ENCODE assay signal across 19 mouse cellular contexts in the genomic region with DNA sequence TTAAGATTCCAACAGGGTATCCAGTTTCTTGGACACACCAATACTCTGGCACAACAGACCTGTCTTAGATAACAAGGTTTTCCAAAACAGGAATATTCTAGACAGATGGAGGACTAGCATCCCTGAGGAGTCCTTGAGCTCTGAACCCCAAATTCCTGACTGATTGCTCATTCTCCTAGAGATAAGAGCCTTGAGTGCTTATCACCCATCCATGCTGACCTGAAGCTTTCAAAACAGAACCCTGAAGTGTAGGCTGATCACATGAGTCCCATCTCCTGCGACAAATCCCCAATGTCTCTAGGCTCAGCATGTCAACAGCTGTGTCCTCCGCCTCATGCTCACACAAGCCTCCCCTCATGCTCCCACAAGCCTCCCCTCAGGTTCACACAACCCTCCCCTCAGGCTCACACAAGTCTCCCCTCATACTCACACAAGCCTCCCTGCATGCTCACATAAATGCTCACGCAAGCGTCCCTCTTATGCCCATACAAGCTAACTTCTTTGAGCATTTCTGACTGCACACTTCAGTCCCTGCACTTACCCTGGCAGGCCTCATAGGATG. TPM values are rescaled to one million over a fixed set of nuclear protein-coding genes. Genes with fewer than 3 reads are reported as not detected.
DNase-seq lines count a peak whose midpoint lies in the region; ATAC-seq lines count a peak whose summit lies in the region.
"Had no signal": no experiment of that assay in that cellular context is flagged by ENCODE, and none has a peak within 500 bp of the region (broad histone marks: within the 10 kb centered on the region; RNA-seq: fewer than 3 reads in every experiment).

No protein-coding gene starts in this region.

- H3K36me3 ChIP-seq in heart, embryonic 14.5 days (ENCODE audit: control insufficient read depth, insufficient read depth, low read length) = peaks cover 46% of the 10 kb centered on the region
- H3K36me3 ChIP-seq in limb, embryonic 12.5 days = peaks cover 6% of the 10 kb centered on the region; the same call in 1 of the 2 replicates
- H3K36me3 ChIP-seq in kidney, embryonic 15.5 days = peaks cover 16% of the 10 kb centered on the region
- H3K36me3 ChIP-seq: midbrain, embryonic 12.5 days had no signal

- peak; percentile 25; the same call in 1 of the 2 replicates for ATAC-seq in frontal cortex, adult (ENCODE audit: low TSS enrichment)
- ATAC-seq in heart, embryonic 14.5 days (ENCODE audit: insufficient number of reproducible peaks, insufficient read depth, low FRiP score, low read depth) = no peak
- no peak for ATAC-seq in limb, embryonic 12.5 days (ENCODE audit: insufficient number of reproducible peaks, insufficient read depth, low FRiP score, low TSS enrichment, low read depth)
- ATAC-seq in kidney, embryonic 15.5 days (replicated peaks; ENCODE audit: low FRiP score) = no peak
- ATAC-seq: hindbrain, embryonic 16.5 days had no signal

- no peak overlapping the region; the same call in 1 of the 2 replicates for H3K9ac ChIP-seq in heart, embryonic 14.5 days (ENCODE audit: low read length)
- H3K9ac ChIP-seq in limb, embryonic 12.5 days (replicated peaks) = no peak overlapping the region
- H3K9ac ChIP-seq in kidney, embryonic 15.5 days = no peak overlapping the region
- H3K9ac ChIP-seq: midbrain, embryonic 12.5 days had no signal

- H3K4me3 ChIP-seq in heart, embryonic 14.5 days (ENCODE audit: control insufficient read depth in 1 of 2, insufficient read depth in 1 of 2, low read depth in 1 of 2, low read length in 2 of 2) = no peak overlapping the region
- H3K4me3 ChIP-seq in limb, embryonic 12.5 days (replicated peaks) = no peak overlapping the region
- H3K4me3 ChIP-seq in kidney, embryonic 15.5 days (replicated peaks) = no peak overlapping the region
- H3K4me3 ChIP-seq: midbrain, embryonic 12.5 days had no signal

- no peaks in the 10 kb centered on the region for H3K9me3 ChIP-seq in heart, embryonic 14.5 days (ENCODE audit: control insufficient read depth, low read length)
- H3K9me3 ChIP-seq in limb, embryonic 12.5 days = no peaks in the 10 kb centered on the region
- H3K9me3 ChIP-seq in kidney, embryonic 15.5 days (replicated peaks) = no peaks in the 10 kb centered on the region
- H3K9me3 ChIP-seq: midbrain, embryonic 12.5 days had no signal

- peak overlapping the region; percentile 1 to 74; a peak in 2 of 4 replicates for H3K27ac ChIP-seq in heart, embryonic 14.5 days (replicated peaks in 1 of 2; ENCODE audit: control insufficient read depth in 1 of 2, insufficient read depth in 1 of 2, low read depth in 2 of 2, low read length in 2 of 2)
- H3K27ac ChIP-seq in limb, embryonic 12.5 days = 0 out of 2 replicates have a peak overlapping the region, but pooled peaks have one; percentile 17
- no peak overlapping the region for H3K27ac ChIP-seq in kidney, embryonic 15.5 days
- H3K27ac ChIP-seq: macrophage; midbrain, embryonic 12.5 days had no signal

- no peak overlapping the region for H3K4me2 ChIP-seq in heart, embryonic 14.5 days (ENCODE audit: low read length)
- no peak overlapping the region for H3K4me2 ChIP-seq in limb, embryonic 12.5 days
- no peak overlapping the region for H3K4me2 ChIP-seq in kidney, embryonic 15.5 days
- H3K4me2 ChIP-seq: liver, embryonic 11.5 days; midbrain, embryonic 12.5 days had no signal

- H3K27me3 ChIP-seq in heart, embryonic 14.5 days (ENCODE audit: control insufficient read depth, insufficient read depth, low read length) = no peaks in the 10 kb centered on the region
- H3K27me3 ChIP-seq in limb, embryonic 12.5 days = no peaks in the 10 kb centered on the region
- H3K27me3 ChIP-seq in kidney, embryonic 15.5 days = no peaks in the 10 kb centered on the region
- H3K27me3 ChIP-seq: midbrain, embryonic 12.5 days had no signal

- H3K4me1 ChIP-seq in heart, embryonic 14.5 days (ENCODE audit: control insufficient read depth in 2 of 2, insufficient read depth in 2 of 2, low read length in 2 of 2) = peaks cover 19 to 52% of the 10 kb centered on the region in 2 experiments
- H3K4me1 ChIP-seq in limb, embryonic 12.5 days (replicated peaks) = no peaks in the 10 kb centered on the region
- peaks cover 7% of the 10 kb centered on the region; the same call in 1 of the 2 replicates for H3K4me1 ChIP-seq in kidney, embryonic 15.5 days
- H3K4me1 ChIP-seq: midbrain, embryonic 12.5 days had no signal

- WGBS in heart, embryonic 14.5 days = 29% methylated on average over 4 of the region's 4 CpGs
- 91% methylated on average over 4 of the region's 4 CpGs for WGBS in limb, embryonic 12.5 days
- WGBS in kidney, embryonic 15.5 days = 80% methylated on average over 4 of the region's 4 CpGs

- no peak for DNase-seq in frontal cortex, postnatal 25 days (ENCODE audit: low spot score in 2 of 2)
- no peak for DNase-seq in heart, postnatal 4 days
- DNase-seq in NIH3T3 (ENCODE audit: low read depth) = peak; percentile 24
- DNase-seq: adrenal gland, postnatal 10 days; B cell, adult 2 months; cerebellum, adult 8-10 months; kidney, adult 8-10 months; kidney, postnatal 36 days; lung, adult 2 months; retina, postnatal 1 day; thymus, postnatal 4 days had no signal

RNA-seq across cellular contexts. Expression of a gene that starts 31.2 kb away (rescaled TPM):
- 209 and 215 TPM in 2 replicates for polyA plus RNA-seq in heart, embryonic 14.5 days (2014; fragmentation: Nextera tagmentation; extraction: Ambion mirVana)
- 100 to 1,000 TPM; 571 to 581 TPM for total RNA-seq in heart, postnatal 4 days (2021)
- 75.6 and 79.2 TPM in 2 replicates for polyA plus RNA-seq in limb, embryonic 12.5 days (2016; fragmentation: Nextera tagmentation; extraction: Ambion mirVana)
- polyA plus RNA-seq in kidney, embryonic 15.5 days (2015; fragmentation: Nextera tagmentation; extraction: Ambion mirVana) = 114 and 119 TPM in 2 replicates
